Mouse (Mus musculus) neural tube, embryonic 15.5 days (tissue): Measurements from ENCODE around the gene Dnase2b. TPM values are rescaled to one million over a fixed set of nuclear protein-coding genes. Genes with fewer than 3 reads are reported as not detected.

Source experiments
- ATAC-seq: fragments of 200-750 bp; cut with Nextera tagmentation; 2 replicates; pipeline ENCODE4 v1.8.0; 2017; ENCODE audit warnings: mild to moderate bottlenecking, moderate TSS enrichment, moderate library complexity; ENCODE audit not compliant: low FRiP score
- H3K27ac ChIP-seq: fragments of 300-500 bp; sonication (generic); replicated peaks from 2 replicates; pipeline ENCODE4 v1.5.1; 2015; ENCODE audit warnings: mild to moderate bottlenecking, inconsistent platforms
- H3K27me3 ChIP-seq: fragments of 300-500 bp; sonication (generic); replicated peaks from 2 replicates; pipeline ENCODE4 v1.6.1; 2015; ENCODE audit warnings: inconsistent platforms
- H3K36me3 ChIP-seq: fragments of 300-500 bp; sonication (generic); 2 replicates; pipeline ENCODE4 v1.6.1; 2015; ENCODE audit warnings: inconsistent platforms
- H3K4me1 ChIP-seq: fragments of 300-500 bp; sonication (generic); 2 replicates; pipeline ENCODE4 v1.6.1; 2015; ENCODE audit warnings: inconsistent platforms
- H3K4me2 ChIP-seq: fragments of 300-500 bp; sonication (generic); 2 replicates; pipeline ENCODE4 v1.6.1; 2015; ENCODE audit warnings: inconsistent platforms, mild to moderate bottlenecking, moderate library complexity
- H3K4me3 ChIP-seq: fragments of 300-500 bp; sonication (generic); replicated peaks from 2 replicates; pipeline ENCODE4 v1.5.1; 2015; ENCODE audit warnings: mild to moderate bottlenecking, inconsistent platforms
- H3K9ac ChIP-seq: fragments of 300-500 bp; sonication (generic); replicated peaks from 2 replicates; pipeline ENCODE4 v1.6.1; 2015; ENCODE audit warnings: mild to moderate bottlenecking, inconsistent platforms
- H3K9me3 ChIP-seq: fragments of 300-500 bp; sonication (generic); replicated peaks from 2 replicates; pipeline ENCODE4 v1.6.1; 2016; ENCODE audit warnings: inconsistent platforms
- WGBS: fragments of 180-500 bp; shearing (Covaris S2); methylation state at CpG from one replicate; pipeline ENCODE4 v1.1.7; 2015; ENCODE audit warnings: mixed read lengths; 5-methylcytosine and 5-hydroxymethylcytosine counted together
- polyA plus RNA-seq: library from polyadenylated mRNA; unstranded; fragments of >200 nt; fragmentation: Nextera tagmentation; extraction: Ambion mirVana; gene quantifications from 2 replicates; pipeline ENCODE4 v1.2.1, GENCODE M21; 2015

Dnase2b gene
- polyA plus RNA-seq, 1 experiment from 2014 or later, result not detected

DNA sequence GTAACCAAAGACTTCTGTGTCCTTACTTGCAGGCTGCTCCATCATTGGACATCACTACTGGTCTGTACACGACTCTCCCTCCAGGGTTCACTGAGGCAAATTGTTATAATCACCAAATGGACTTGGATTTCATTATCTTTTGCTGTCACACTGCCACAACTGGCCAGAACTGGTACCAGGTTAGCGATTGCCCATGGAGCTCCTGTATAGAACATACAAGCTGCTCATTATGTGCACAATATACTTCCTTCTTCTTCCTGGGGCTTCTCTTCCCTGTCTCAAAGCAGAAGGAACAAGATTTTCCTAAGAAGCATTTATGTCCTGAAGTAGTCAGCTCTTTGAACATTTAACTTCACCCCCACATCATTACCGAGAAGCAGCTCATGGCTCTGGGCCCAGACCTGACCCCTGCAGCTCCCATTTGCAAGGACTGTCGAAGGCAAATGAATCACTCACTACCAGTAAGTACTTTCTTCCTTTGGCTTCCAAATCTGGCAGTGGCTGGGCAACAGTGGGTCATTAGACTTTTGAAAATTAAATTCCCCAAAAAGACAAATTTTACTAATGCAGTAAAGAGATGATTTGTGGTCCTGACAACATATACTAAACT lies 26.5 kb upstream of the Dnase2b start:
- Histone ChIP-seq H3K4me3 (no peak overlapping the region), H3K4me2 (no peak overlapping the region), H3K4me1 (no peaks in the 10 kb centered on the region), H3K9me3 (no peaks in the 10 kb centered on the region), H3K27me3 (no peaks in the 10 kb centered on the region), H3K36me3 (no peaks in the 10 kb centered on the region), H3K9ac (no peak overlapping the region), H3K27ac (0 out of 2 replicates have a peak overlapping the region, but pooled peaks have one; percentile 41)
- 47% methylated on average over 4 of the region's 4 CpGs for WGBS
- ATAC-seq, result peak; percentile 66; the same call in 1 of the 2 replicates

DNA sequence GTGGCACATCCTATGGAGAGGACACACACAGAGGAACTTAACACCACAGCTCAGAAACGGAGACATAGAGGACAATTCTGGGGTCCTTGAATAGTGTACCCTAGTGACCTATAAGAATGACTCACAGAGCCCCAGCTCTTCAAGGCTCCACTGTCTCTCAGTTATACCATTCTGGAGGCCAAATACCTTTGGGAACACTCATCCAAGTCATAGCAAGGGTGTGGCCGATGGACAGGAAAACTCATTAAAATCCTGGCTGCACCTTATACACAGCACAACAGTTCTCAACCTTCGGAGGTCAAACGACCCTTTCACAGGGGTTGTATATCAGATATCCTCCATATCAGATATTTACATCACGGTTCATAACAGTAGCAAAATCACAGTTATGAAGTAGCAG lies 17.1 kb upstream of the Dnase2b start:
- Histone ChIP-seq H3K9me3 (no peaks in the 10 kb centered on the region), H3K27ac (no peak overlapping the region), H3K9ac (no peak overlapping the region), H3K4me1 (no peaks in the 10 kb centered on the region), H3K4me3 (no peak overlapping the region), H3K36me3 (no peaks in the 10 kb centered on the region), H3K4me2 (no peak overlapping the region), H3K27me3 (no peaks in the 10 kb centered on the region)
- ATAC-seq, result no peak
- WGBS, result 89% methylated on average over 5 of the region's 5 CpGs

DNA sequence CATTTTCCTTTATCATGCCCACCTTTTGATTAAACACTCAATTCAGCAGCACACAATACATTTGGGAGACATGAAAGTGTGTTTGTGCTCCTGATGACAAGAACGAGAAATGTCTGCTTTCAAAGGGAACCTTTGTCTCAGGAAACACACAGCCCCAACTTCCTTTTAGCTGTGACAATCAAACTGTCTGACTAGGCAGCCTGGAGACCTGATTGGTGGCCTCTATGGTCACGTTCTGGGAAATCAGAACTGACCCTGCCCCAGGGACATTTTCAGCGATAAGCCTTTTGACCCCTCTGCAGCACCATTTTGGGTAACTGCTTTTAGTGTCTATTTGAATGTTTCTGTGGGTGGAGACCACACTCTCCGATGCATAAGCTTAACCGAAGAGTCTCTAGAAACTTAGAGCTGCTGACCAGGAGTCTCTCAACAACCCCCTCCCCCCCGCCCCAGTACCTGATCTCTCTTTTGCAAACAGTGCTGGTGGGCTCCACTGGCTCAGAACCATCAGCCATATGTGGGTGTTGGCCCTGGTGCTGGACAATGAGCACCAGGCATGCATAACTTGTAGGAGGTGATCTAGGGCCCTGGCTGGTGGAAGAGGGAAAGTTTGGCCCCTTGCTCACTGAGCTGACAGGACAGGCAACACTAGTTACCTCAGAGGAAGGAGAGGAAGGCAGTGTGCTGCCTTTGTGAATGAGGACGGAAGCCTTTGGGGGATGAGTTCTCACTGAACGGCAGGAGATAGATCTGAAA lies 13.0 kb upstream of the Dnase2b start:
- Histone ChIP-seq H3K9ac (no peak overlapping the region), H3K4me3 (no peak overlapping the region), H3K4me2 (no peak overlapping the region), H3K27me3 (no peaks in the 10 kb centered on the region), H3K9me3 (no peaks in the 10 kb centered on the region), H3K36me3 (no peaks in the 10 kb centered on the region), H3K27ac (no peak overlapping the region), H3K4me1 (no peaks in the 10 kb centered on the region)
- ATAC-seq, result no peak
- WGBS, result 75% methylated on average over 8 of the region's 8 CpGs

DNA sequence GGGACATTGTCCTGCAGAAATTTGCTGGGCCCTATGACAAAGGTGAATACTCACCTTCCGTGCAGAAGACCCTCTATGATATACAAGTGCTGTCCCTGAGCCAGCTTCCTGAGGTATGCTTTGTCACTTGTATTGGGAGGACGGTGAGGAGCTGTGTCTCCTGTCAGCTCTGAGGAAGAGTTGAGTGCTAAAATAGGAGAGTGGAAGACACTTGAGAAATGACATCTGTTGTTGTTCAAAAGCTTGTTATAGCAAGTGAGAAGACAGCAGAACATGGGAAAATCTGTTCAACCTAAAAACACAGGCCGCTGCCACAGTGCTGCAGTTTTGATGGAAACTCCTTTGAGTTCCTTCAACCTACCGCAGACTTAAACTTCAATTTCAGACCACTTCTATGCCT lies 10.4 kb upstream of the Dnase2b start:
- WGBS, result 95% methylated on average over 4 of the region's 4 CpGs
- Histone ChIP-seq H3K4me2 (no peak overlapping the region), H3K4me1 (no peaks in the 10 kb centered on the region), H3K9ac (no peak overlapping the region), H3K9me3 (no peaks in the 10 kb centered on the region), H3K27ac (no peak overlapping the region), H3K36me3 (no peaks in the 10 kb centered on the region), H3K4me3 (no peak overlapping the region), H3K27me3 (no peaks in the 10 kb centered on the region)
- no peak for ATAC-seq

DNA sequence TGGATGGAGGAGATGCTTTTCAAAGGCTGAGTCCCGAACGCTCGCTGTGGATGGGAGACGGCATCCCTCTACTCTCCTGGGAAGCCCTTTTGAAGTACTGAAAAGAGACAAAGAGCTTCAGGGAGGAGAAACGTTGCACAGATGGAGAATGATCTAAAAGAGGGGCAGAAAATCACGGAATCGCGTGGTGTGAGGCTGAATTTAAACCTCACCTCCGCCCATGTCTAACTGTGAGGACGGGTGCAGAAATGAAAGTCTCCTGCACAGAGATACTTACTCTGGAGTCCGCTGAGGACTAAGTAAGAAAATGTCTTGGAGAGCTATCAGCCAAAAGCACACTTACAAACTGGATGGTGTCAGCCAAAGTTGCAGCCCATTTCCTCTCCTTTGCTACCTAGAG lies 6.6 kb upstream of the Dnase2b start:
- Histone ChIP-seq H3K9ac (no peak overlapping the region), H3K9me3 (no peaks in the 10 kb centered on the region), H3K4me1 (no peaks in the 10 kb centered on the region), H3K4me3 (no peak overlapping the region), H3K27me3 (no peaks in the 10 kb centered on the region), H3K4me2 (no peak overlapping the region), H3K27ac (no peak overlapping the region), H3K36me3 (no peaks in the 10 kb centered on the region)
- no peak for ATAC-seq
- WGBS, result 83% methylated on average over 11 of the region's 11 CpGs

DNA sequence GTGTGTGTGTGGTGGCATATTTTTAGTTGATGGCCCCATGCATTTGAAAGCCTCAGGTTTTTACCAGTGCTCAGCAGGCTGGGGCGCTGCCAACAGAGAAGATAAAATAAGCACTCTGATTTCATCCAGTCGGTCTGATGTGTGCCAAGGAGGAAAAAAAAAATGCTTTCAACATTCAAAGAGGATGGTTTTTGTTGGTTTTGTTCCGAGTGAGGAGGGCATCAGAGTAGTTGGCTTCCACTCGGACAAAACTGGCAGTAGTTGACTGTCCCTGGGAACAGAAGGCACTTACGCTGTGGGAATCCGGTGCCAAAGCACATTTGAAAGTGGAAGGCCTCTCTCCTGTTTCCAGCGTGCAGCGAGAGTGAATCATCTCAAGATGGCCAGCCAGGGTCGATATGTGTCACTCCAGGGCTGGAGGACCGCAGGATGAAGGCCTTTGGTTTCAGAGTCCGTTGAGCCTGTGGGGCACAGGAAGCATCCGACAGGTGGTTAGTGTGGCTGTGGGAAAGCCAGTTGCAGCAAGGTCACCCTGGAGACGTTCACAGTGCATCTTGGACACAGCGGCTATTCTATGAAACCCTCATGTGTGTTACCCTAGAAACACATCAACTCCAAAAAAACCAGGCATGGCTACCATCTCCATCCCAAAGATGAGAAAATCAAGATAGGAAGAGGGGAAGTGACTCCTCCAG lies 5.3 kb upstream of the Dnase2b start:
- H3K4me1 ChIP-seq, result no peaks in the 10 kb centered on the region
- H3K9me3 ChIP-seq, result no peaks in the 10 kb centered on the region
- no peak overlapping the region for H3K4me2 ChIP-seq
- WGBS, result 80% methylated on average over 14 of the region's 14 CpGs
- peak; percentile 50; the same call in 1 of the 2 replicates for ATAC-seq
- H3K27me3 ChIP-seq, result no peaks in the 10 kb centered on the region
- 0 out of 2 replicates have a peak overlapping the region, but pooled peaks have one; percentile 24 for H3K27ac ChIP-seq
- no peaks in the 10 kb centered on the region for H3K36me3 ChIP-seq
- H3K9ac ChIP-seq, result no peak overlapping the region
- H3K4me3 ChIP-seq, result no peak overlapping the region

DNA sequence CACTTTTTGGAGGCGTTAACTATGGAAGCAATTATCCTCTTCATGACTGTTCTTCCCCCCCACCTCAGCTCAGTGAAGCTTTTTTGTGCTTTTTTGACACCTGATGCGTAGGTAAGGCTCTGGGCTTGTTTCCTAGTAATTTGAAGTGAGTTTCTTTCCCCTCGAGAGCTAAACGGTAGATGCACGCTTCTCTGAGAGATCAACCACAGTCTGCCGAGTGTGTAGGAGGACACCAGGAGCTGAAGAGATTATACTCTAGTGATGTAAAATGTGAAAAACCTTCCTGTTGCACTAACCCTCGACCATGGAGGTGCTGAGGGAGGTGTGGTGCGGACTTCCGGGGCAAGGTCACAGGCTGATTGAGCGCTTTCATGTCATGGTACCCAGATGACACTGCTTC lies 4.7 kb upstream of the Dnase2b start:
- H3K27ac ChIP-seq, result 0 out of 2 replicates have a peak overlapping the region, but pooled peaks have one; percentile 24
- no peak overlapping the region for H3K9ac ChIP-seq
- no peak overlapping the region for H3K4me3 ChIP-seq
- no peaks in the 10 kb centered on the region for H3K4me1 ChIP-seq
- no peak for ATAC-seq
- no peak overlapping the region for H3K4me2 ChIP-seq
- H3K9me3 ChIP-seq, result no peaks in the 10 kb centered on the region
- WGBS, result 89% methylated on average over 10 of the region's 10 CpGs
- no peaks in the 10 kb centered on the region for H3K27me3 ChIP-seq
- no peaks in the 10 kb centered on the region for H3K36me3 ChIP-seq

DNA sequence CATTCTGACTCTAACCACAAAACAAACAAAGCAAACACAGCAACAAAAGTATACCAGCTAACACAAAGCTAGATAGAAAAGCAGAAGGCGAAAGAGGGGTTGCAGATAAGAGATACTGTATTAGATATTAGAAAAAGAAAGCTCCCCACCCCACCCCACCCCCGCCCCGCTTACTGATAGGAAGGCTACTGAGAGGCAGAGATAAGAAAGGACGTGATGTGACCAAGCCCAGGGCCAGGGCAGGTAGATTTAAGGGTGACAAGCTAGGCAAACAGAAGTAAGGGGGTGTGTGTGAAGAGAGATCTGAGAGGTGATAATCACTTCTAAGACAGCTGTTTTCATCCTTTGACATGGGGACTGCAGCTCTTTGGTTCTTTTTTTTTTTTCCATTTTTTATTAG lies 3.0 kb upstream of the Dnase2b start:
- no peaks in the 10 kb centered on the region for H3K4me1 ChIP-seq
- no peaks in the 10 kb centered on the region for H3K9me3 ChIP-seq
- H3K4me3 ChIP-seq, result no peak overlapping the region
- no peak overlapping the region for H3K4me2 ChIP-seq
- WGBS, result 80% methylated on average over 4 of the region's 4 CpGs
- ATAC-seq, result no peak
- no peak overlapping the region for H3K27ac ChIP-seq
- H3K36me3 ChIP-seq, result no peaks in the 10 kb centered on the region
- no peak overlapping the region for H3K9ac ChIP-seq
- H3K27me3 ChIP-seq, result no peaks in the 10 kb centered on the region

DNA sequence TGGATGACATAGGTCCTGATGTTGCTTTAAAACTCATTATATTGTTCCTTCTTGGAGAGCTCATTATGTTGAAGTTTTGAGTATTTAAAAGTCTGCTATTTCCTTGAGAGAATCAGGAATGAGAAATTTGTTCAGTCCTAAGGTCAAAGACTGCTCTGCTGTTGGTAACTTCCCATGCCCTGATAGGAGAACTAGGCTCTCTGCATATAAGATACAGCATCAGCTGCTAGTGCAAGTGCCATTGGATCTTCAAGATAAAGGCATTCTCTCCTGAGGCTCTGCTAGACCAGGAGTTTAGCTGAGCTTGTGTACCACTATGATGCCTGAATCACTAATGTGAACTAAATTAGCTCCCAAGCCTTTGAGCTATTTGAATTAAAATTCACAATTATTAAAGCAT lies 2.5 kb upstream of the Dnase2b start:
- Histone ChIP-seq H3K4me1 (no peaks in the 10 kb centered on the region), H3K9me3 (no peaks in the 10 kb centered on the region), H3K27me3 (no peaks in the 10 kb centered on the region), H3K9ac (no peak overlapping the region), H3K36me3 (no peaks in the 10 kb centered on the region), H3K27ac (no peak overlapping the region), H3K4me3 (no peak overlapping the region), H3K4me2 (no peak overlapping the region)
- no peak for ATAC-seq

DNA sequence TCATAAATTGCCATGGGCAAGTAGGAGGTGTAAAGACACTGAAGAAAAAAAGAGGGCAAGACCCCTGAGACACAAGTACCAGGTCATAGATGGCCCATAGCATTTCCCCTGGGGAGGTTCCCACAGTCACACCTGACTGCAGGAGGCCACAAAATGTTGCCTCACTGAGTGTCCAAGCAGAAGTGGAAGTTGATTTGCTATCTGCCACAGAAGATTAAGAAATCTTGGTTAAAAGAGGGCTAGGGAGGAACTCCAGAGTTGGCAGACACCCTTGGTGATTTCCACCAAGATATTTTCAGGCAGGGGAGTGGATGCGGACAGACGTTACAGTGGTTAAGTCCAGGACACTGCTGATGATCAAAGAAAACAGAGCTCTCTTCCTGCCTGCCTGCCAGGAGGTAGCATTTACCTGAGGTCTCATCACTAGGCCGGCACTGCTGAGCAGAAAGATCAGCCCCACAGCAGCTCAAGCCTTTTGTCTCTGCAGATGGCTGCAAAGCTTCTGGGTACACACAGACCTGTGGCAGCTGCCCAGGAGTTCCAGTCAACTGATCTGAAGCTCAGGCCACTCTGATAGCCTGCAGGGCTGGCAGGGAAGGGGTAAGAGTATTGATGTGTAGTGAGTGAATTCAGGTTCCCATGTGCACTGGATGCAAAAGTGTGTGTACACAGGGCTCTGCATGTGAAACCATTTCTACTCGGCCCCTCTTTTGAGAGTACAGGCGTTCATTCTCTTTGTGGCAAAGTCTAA lies 1.3 kb upstream of the Dnase2b start:
- no peak overlapping the region for H3K27ac ChIP-seq
- no peaks in the 10 kb centered on the region for H3K4me1 ChIP-seq
- 82% methylated on average over 5 of the region's 5 CpGs for WGBS
- no peaks in the 10 kb centered on the region for H3K9me3 ChIP-seq
- no peak for ATAC-seq
- no peak overlapping the region for H3K4me2 ChIP-seq
- H3K36me3 ChIP-seq, result no peaks in the 10 kb centered on the region
- no peaks in the 10 kb centered on the region for H3K27me3 ChIP-seq
- no peak overlapping the region for H3K9ac ChIP-seq
- H3K4me3 ChIP-seq, result no peak overlapping the region

DNA sequence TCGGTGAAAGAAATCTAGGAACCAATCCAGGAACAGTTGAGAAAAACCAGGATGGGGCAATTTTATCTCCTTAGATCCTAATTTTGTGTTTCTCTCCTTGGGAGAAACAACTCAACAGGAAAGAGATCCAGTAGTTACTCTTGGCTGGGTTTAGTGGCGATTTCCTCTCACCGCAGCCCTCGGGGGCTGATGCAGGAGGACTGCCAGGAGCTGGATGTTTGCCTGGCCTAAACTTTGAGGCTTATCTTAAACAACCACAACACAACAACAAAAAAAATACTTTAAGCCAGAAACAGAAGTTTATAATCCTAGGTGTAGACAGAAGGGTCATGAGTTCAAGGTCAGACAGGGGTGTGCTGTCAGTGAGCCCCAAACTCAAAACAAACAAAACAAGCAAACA lies 3.6 kb downstream of the Dnase2b start:
- H3K9ac ChIP-seq, result no peak overlapping the region
- H3K4me2 ChIP-seq, result no peak overlapping the region
- ATAC-seq, result no peak
- 76% methylated on average over 4 of the region's 4 CpGs for WGBS
- no peaks in the 10 kb centered on the region for H3K27me3 ChIP-seq
- no peak overlapping the region for H3K27ac ChIP-seq
- H3K9me3 ChIP-seq, result no peaks in the 10 kb centered on the region
- H3K4me3 ChIP-seq, result no peak overlapping the region
- no peaks in the 10 kb centered on the region for H3K36me3 ChIP-seq
- H3K4me1 ChIP-seq, result peaks cover 10% of the 10 kb centered on the region; the same call in 1 of the 2 replicates
